Mouse (Mus musculus) urinary bladder, postnatal 36 days (tissue): ENCODE results near the gene Vav2.

Source experiments
- DNase-seq, 2 experiments: peaks; one replicate each; pipeline ENCODE4 v3.0.0; 2022; ENCODE audit warnings: low spot score in 2 of 2, mixed read lengths in 1 of 2

Gene Vav2

DNA sequence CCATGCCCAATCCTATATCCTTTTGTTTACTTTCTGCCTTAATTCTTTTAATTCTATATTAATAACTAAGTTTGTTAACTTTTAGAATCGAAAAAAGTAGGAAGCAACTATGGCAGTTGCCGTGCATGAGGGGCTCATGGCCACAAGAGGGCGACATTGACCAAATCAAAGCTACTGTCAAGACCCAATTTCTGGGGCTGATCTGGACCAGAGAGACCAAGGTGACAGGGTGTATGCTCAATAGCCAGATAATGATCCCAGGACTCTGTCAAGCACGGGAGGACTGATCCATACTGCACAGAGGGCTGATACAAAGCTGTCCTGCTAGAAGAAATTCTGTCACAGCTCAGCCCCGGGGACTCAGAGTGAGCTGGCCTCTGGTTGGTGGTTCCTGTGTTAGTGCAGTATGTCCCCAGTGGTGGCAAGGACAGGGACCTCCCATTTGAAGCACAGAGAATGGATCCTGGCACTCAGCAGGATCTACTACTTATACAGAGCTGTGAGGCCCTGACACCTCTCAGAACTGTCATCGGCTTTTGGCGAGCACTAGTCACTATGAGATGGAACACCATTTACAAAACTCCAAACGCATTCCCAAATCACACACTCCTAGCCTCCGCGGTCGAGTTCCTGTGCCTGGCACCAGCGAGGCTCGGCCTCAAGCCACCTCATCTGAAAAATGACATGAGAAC, 145.8 kb downstream of the Vav2 start:
- DNase-seq: peak; percentile 56 to 62

- no peak for DNase-seq
Observed at GRCm38 (mm10) chr2:27278859-27279258, 148.0 kb downstream of the Vav2 start.

DNA sequence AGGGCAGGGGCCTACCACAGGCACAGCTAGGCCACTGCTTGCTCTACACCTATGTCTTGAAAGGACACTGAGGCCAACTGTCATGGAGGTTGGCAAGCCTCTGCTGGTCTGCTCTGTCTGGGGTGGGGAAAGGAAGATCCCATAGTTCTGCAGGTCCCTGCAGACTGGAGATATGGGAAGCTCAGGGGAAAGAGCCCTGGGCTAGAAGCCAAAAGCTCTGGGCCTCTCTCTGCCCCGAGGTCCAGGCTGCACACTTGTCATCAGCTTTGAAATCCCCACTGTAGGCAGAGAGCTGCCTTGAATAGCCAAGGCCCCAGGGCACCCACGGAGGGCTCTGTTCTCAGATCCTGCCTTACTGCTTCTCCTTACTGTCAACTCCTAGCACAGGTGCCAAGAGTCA, 158.5 kb downstream of the Vav2 start:
- no peak for DNase-seq

DNA sequence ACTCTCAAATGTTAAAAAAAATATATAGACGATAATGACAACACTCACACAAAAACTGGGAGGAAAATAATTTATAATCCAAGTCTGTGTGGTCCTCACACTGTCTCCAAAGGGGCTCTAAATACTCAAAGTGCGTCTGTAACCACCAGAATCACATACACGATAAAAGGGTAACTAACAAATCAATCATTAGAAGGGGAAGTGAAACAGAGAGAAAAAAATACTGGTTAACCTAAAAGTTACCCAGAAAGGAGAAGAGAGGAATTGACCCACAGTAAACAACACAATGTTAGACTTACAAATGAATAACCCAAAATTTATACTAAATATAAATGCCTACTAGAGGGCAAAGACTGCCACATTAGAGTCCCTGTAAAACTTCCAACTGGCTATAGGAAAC, 161.0 kb downstream of the Vav2 start:
- DNase-seq: no peak

DNA sequence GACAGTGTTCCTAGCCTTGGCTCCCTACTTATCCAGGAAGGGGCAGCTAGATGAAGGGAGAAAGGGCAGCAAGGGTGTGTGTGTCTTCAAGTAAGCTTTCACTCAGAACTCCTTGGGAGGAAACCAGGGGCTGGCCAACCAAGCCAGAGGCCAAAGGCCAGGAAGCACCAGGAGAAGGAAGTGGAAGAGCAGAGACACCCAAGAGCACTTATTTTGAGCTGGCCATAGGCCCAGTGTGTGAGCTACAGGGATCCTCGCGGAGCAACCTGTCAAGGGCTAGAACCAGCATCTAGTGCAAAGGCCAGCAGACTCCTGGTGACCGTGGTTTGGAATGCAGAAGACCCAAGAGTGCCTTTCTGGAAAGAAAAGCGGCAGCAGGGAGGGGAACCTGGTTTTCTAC, 163.8 kb downstream of the Vav2 start:
- DNase-seq: no peak

- DNase-seq: no peak
Observed at GRCm38 (mm10) chr2:27251434-27251833, 175.4 kb downstream of the Vav2 start.

DNA sequence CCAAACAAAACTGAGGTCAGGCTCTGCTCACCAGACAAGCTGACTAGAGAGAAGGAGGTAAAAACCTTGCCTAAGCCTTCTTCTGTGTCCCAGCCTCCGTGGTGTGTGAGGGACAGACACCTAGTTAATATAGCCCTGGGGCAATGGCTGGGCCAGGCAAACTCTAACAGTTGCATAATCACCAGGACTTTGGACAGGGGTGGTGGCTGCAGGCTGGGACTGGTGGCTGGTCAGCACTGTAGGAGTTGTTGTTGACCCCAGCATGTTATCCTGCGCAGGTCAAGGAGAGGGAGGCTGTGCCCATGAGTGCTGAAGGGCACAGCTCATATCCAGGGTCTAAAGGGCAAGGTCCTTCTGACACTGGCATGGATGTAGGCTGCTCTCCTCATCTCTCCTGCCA, 178.6 kb downstream of the Vav2 start, which contains the start of gene Sardh:
Gene Sardh (minus strand): TSS at position 127 of the 400 bp plus-strand sequence.
- DNase-seq: no peak

DNA sequence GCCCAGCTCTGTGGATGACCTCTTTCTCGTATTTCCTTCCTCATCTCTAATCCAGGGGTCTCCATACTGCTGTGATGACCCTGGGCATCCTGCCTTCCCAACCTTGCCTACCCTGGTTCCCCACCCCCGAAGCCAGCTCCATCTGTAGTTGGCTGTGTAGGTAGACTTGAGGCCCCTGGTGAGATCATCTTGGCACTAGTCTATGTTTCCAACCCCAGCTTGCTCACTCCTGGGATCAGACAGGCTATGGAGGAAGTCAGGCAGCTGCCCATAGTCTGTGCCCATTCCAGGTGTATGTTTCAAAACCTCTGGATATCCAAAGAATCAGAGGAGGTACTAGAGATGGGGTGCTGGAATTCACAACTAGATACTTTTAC, 179.4 kb downstream of the Vav2 start:
- DNase-seq: no peak

- DNase-seq: peak; percentile 72 to 90
Observed at GRCm38 (mm10) chr2:27246712-27247486, 179.9 kb downstream of the Vav2 start.

- no peak for DNase-seq
Observed at GRCm38 (mm10) chr2:27245947-27246346, 180.9 kb downstream of the Vav2 start.

DNA sequence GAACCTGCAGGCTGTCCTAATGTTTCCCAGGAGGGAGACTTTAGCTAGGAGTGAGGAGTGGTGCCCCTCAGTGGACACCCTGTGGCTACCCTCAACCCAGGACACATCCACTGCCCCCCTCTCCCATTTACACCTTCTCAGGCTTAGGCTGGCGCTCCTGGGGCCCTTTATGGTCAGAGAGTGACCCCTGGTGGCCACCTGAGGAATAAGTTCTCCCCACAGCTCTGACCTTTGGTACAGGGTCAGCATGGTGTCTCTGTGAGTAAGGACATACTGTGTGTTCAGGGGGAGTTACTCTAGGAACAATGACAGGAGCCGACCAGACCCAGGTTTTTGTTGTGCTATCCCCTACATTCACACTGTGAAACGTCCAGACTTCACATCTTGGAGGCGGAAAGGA, 189.5 kb downstream of the Vav2 start:
- peak; percentile 48 to 55 for DNase-seq

- DNase-seq: peak; percentile 57 to 60
Observed at GRCm38 (mm10) chr2:27235729-27236128, 191.1 kb downstream of the Vav2 start.

- peak; percentile 16 to 35 for DNase-seq
Observed at GRCm38 (mm10) chr2:27232376-27232775, 194.5 kb downstream of the Vav2 start.

DNA sequence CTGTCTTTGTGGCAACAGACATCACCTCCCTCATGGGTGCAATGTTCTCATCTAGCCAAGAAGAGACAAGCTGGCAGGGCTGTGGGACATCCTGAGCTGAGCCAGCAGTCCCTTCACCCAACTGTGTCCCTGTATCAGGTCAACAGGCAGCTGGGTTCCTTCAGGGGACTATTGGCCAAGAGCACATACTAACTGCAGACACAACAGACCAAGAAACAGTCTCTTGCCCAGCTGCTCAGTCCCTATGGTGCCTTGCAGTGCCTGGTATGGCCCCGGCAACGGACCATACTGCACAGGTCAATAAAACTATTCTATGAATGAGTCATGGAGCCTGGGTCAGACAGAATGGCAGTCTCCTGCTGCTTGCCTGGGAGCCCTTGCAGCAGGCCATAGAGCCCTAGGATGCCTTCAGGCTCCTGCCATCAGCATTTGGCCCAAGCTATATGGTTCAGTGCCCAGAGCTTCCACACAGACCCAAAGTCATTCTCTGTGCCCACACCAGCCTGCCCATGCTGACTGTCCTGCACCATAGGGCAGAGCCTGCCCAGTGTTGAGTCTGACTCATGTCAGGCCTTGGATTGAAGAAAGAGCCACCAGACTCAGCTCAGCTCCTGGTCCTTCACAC, 197.2 kb downstream of the Vav2 start:
- no peak for DNase-seq

DNA sequence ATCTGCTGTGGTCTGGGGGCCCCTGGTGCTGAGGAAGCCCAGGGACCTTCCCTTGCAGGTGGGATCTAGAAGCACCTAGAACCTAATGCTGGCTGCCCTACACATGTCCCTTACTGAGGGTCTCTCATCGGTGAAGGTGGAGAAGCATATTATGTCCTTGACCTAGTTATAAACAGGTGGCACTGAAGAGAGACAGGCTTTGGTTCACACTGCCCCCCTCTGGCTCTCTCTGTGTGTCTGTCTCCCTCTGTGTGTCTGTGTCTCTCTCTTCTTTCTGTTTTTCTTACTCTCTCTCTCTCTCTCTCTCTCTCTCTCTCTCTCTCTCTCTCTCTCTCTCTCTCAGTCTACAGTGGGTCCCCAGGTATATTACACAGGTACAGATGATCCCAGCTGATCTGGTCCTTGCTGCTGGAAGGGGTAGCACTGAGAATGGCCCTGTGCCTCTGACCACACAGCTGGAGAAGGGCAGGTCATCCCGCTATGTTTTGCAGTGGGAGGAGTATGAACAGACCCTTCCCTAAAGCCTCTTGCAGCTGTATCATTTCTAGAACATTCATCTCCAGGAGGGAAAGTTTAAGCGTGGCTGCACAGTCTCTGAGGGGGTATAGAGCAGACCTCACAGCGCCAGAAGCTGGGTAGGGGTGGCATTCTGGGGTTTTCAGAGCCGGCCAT, 197.9 kb downstream of the Vav2 start:
- DNase-seq: no peak

GRCm38 (mm10) chr2:27226572-27226971, 200.3 kb downstream of the Vav2 start:
- DNase-seq: no peak

DNA sequence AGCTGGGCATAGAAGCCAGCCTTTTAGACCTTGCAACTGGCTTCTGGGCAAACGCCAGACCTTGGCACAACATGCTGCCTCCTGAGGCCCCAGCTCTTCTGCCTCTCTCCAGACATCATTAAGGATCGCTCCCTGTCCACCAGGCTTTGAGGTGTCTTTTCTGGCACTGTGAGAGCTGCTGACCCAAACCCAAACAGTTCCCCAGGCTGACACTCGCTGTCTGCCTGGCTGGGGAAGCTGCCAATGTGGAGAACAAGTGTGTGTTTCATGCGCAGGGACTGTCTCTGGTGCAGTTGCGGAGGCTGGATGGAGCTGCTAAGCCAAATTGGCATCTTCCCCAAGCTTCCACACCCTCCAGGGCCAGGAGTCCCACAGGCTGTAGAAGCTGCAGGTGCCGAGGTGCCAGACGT, 203.8 kb downstream of the Vav2 start:
- DNase-seq: peak in 1 of 2 experiments; percentile 19

GRCm38 (mm10) chr2:27218569-27218968, 208.3 kb downstream of the Vav2 start:
- no peak for DNase-seq

- DNase-seq: no peak
Observed at GRCm38 (mm10) chr2:27218121-27218544, 208.7 kb downstream of the Vav2 start.

GRCm38 (mm10) chr2:27215537-27215936, 211.3 kb downstream of the Vav2 start:
- DNase-seq: no peak
